Mouse (Mus musculus) skeletal muscle tissue, adult 2 months (tissue): ENCODE results near the gene Bmper.

Experiments used
- DNase-seq: peaks from one replicate; pipeline ENCODE4 v3.0.0-alpha.2; 2012; ENCODE audit warnings: low read depth, low spot score

Gene Bmper

GRCm38 (mm10) chr9:23235368-23236002 is 12.6 kb downstream of the Bmper start:
- no peak for DNase-seq

GRCm38 (mm10) chr9:23236635-23237279 is 13.9 kb downstream of the Bmper start:
- no peak for DNase-seq

GRCm38 (mm10) chr9:23239011-23239410 is 16.1 kb downstream of the Bmper start:
- no peak for DNase-seq

GRCm38 (mm10) chr9:23242911-23243310 is 20.0 kb downstream of the Bmper start:
- no peak for DNase-seq

- DNase-seq, result no peak
Measured at GRCm38 (mm10) chr9:23243869-23244268, 21.0 kb downstream of the Bmper start.

- DNase-seq, result peak; percentile 67
Measured at GRCm38 (mm10) chr9:23246389-23246788, 23.5 kb downstream of the Bmper start.

GRCm38 (mm10) chr9:23250026-23250425 is 27.1 kb downstream of the Bmper start:
- peak; percentile 69 for DNase-seq

- DNase-seq, result no peak
Measured at GRCm38 (mm10) chr9:23251001-23251400, 28.1 kb downstream of the Bmper start.

- no peak for DNase-seq
Measured at GRCm38 (mm10) chr9:23253624-23254023, 30.7 kb downstream of the Bmper start.

- no peak for DNase-seq
Measured at GRCm38 (mm10) chr9:23254237-23255214, 31.6 kb downstream of the Bmper start.

GRCm38 (mm10) chr9:23255841-23256240 is 33.0 kb downstream of the Bmper start:
- DNase-seq, result no peak

GRCm38 (mm10) chr9:23256576-23256975 is 33.7 kb downstream of the Bmper start:
- peak; percentile 38 for DNase-seq

GRCm38 (mm10) chr9:23261834-23262233 is 39.0 kb downstream of the Bmper start:
- no peak for DNase-seq

GRCm38 (mm10) chr9:23262851-23263250 is 40.0 kb downstream of the Bmper start:
- DNase-seq, result no peak

- no peak for DNase-seq
Measured at GRCm38 (mm10) chr9:23264471-23264870, 41.6 kb downstream of the Bmper start.

- no peak for DNase-seq
Measured at GRCm38 (mm10) chr9:23268609-23269008, 45.7 kb downstream of the Bmper start.

- DNase-seq, result no peak
Measured at GRCm38 (mm10) chr9:23269087-23269486, 46.2 kb downstream of the Bmper start.

GRCm38 (mm10) chr9:23276244-23276643 is 53.4 kb downstream of the Bmper start:
- DNase-seq, result no peak

GRCm38 (mm10) chr9:23284940-23285460 is 62.1 kb downstream of the Bmper start:
- DNase-seq, result peak; percentile 64

- DNase-seq, result no peak
Measured at GRCm38 (mm10) chr9:23293574-23293973, 70.7 kb downstream of the Bmper start.

GRCm38 (mm10) chr9:23295569-23295968 is 72.7 kb downstream of the Bmper start:
- DNase-seq, result peak; percentile 27
